Mouse (Mus musculus) small intestine, adult 2 months (tissue): Measurements from ENCODE around the gene Il3ra.

Experiments used
- CTCF ChIP-seq: fragments of 200-500 bp; IDR thresholded peaks from 2 replicates; pipeline ENCODE4 v1.5.1; 2012; ENCODE audit warnings: low read depth, mild to moderate bottlenecking, control low read depth, inconsistent platforms, low read length, moderate library complexity, mixed read lengths; ENCODE audit not compliant: insufficient replicate concordance, insufficient read length; ENCODE audit errors: extremely low read depth
- POLR2A ChIP-seq: fragments of 200-500 bp; IDR thresholded peaks from 2 replicates; pipeline ENCODE4 v1.6.1; 2012; ENCODE audit warnings: low read depth, mild to moderate bottlenecking, control low read depth, inconsistent platforms, low read length, moderate library complexity

- TF ChIP-seq CTCF (no peak), POLR2A (no peak)
Measured at GRCm38 (mm10) chr14:14351148-14351455, 5.0 kb downstream of the Il3ra start.
